Mouse (Mus musculus): ENCODE measurements around the gene Naa16. TPM values are rescaled to one million over a fixed set of nuclear protein-coding genes. Genes with fewer than 3 reads are reported as not detected.
A peak's percentile ranks its signal among the peaks of the same experiment; 100 is the strongest.

Gene Naa16
- total and polyA plus RNA-seq, 2 experiments, result 2.0 to 3.9 TPM

DNA sequence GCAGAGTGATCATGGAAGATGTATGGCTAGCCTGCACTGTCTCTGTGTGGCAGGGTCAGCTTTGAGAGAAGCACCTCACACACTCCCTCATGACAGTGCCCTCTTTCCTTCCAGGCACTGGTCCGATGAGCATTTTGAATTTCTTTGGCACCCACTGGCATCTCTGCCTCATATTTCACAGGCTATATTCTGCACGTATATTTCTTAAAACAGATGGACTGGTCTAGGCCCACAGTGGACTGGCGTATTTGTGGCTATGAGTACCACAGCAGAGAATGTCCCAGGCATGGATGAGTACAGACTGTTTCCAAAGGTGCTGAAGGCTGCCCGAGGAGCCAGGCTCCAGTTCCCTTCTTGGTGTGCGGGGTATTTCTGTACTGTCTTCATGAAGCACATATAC lies 68.7 kb downstream of the Naa16 start:
- Histone ChIP-seq H3K79me2 (ENCODE audit: control insufficient read depth, insufficient read depth, low read length) (no peaks in the 10 kb centered on the region), H3K27me3 (ENCODE audit: control insufficient read depth, insufficient read depth, low read length) (no peaks in the 10 kb centered on the region), H3K4me1 (ENCODE audit: control insufficient read depth, insufficient read depth, low read length) (no peaks in the 10 kb centered on the region), H3K9ac (ENCODE audit: low read depth, low read length) (no peak overlapping the region), H3K4me3 (ENCODE audit: insufficient read depth, low read depth, low read length) (no peak overlapping the region), H3K36me3 (ENCODE audit: control insufficient read depth, insufficient read depth, low read length) (no peaks in the 10 kb centered on the region), H3K27ac (replicated peaks; ENCODE audit: insufficient read depth, low read depth, low read length) (no peak overlapping the region)
- TF ChIP-seq CTCF (IDR thresholded peaks at IDR 0.05; ENCODE audit: low read depth, low read length) (no peak), POLR2A (IDR thresholded peaks at IDR 0.05; ENCODE audit: extremely low read depth, insufficient read depth, low read length) (no peak)
- DNase-seq (ENCODE audit: extremely low read depth, low read depth, low spot score), result no peak
- WGBS, result 85% methylated on average over 5 of the region's 5 CpGs

DNA sequence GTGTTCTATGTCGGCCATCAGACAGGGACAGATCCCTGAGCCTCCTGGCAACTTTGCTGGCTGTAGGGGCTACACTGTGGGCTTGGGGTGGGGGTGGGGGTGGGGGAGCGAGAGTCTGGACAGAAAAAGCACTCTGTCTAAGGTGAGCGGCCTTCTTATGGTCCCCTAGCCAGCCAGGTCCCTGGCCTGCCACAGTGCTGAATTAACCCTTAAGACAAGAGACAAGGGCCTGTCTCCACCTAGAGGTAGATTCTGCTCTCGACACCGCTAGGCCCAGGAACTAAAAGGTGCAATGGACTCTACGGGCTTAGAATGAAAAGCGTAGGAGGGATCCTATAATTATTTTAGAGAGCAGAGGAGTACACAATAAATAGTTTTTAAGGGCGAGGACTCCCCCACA lies 69.4 kb downstream of the Naa16 start:
- Histone ChIP-seq H3K9ac (ENCODE audit: low read depth, low read length) (no peak overlapping the region), H3K36me3 (ENCODE audit: control insufficient read depth, insufficient read depth, low read length) (no peaks in the 10 kb centered on the region), H3K4me1 (ENCODE audit: control insufficient read depth, insufficient read depth, low read length) (no peaks in the 10 kb centered on the region), H3K27ac (replicated peaks; ENCODE audit: insufficient read depth, low read depth, low read length) (no peak overlapping the region), H3K4me3 (ENCODE audit: insufficient read depth, low read depth, low read length) (no peak overlapping the region), H3K27me3 (ENCODE audit: control insufficient read depth, insufficient read depth, low read length) (no peaks in the 10 kb centered on the region), H3K79me2 (ENCODE audit: control insufficient read depth, insufficient read depth, low read length) (no peaks in the 10 kb centered on the region)
- no peak for DNase-seq (ENCODE audit: extremely low read depth, low read depth, low spot score)
- TF ChIP-seq CTCF (IDR thresholded peaks at IDR 0.05; ENCODE audit: low read depth, low read length), result peak; percentile 21; the same call in 1 of the 2 replicates
- no peak for TF ChIP-seq POLR2A (IDR thresholded peaks at IDR 0.05; ENCODE audit: extremely low read depth, insufficient read depth, low read length)
- 50% methylated on average over 8 of the region's 8 CpGs for WGBS

DNA sequence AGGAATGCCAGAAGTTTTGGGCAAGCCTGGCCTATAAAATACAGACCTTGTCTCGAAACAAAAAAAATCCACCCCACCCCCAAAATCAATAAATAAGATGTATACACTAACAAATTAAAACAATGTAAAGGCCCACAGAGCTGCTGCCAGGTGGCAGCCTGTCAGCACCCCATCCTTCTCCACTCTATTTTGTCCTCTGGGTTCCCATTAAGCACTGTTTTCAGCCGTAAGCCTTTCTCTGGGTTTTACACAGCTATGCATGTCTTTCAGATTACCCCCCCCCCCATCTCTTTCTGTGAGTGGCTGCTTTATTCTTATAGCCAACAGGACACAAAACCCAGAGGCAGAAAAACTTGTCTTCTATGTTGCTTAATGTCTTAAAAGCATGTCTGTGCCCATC lies 73.0 kb downstream of the Naa16 start:
- Histone ChIP-seq H3K27me3 (ENCODE audit: control insufficient read depth, insufficient read depth, low read length) (no peaks in the 10 kb centered on the region), H3K4me3 (ENCODE audit: insufficient read depth, low read depth, low read length) (no peak overlapping the region), H3K79me2 (ENCODE audit: control insufficient read depth, insufficient read depth, low read length) (no peaks in the 10 kb centered on the region), H3K36me3 (ENCODE audit: control insufficient read depth, insufficient read depth, low read length) (no peaks in the 10 kb centered on the region), H3K4me1 (ENCODE audit: control insufficient read depth, insufficient read depth, low read length) (no peaks in the 10 kb centered on the region), H3K27ac (replicated peaks; ENCODE audit: insufficient read depth, low read depth, low read length) (no peak overlapping the region), H3K9ac (ENCODE audit: low read depth, low read length) (no peak overlapping the region)
- DNase-seq (ENCODE audit: extremely low read depth, low read depth, low spot score), result no peak
- WGBS, result 93% methylated on average over 2 of the region's 2 CpGs
- TF ChIP-seq CTCF (IDR thresholded peaks at IDR 0.05; ENCODE audit: low read depth, low read length), result no peak
- no peak for TF ChIP-seq POLR2A (IDR thresholded peaks at IDR 0.05; ENCODE audit: extremely low read depth, insufficient read depth, low read length)

DNA sequence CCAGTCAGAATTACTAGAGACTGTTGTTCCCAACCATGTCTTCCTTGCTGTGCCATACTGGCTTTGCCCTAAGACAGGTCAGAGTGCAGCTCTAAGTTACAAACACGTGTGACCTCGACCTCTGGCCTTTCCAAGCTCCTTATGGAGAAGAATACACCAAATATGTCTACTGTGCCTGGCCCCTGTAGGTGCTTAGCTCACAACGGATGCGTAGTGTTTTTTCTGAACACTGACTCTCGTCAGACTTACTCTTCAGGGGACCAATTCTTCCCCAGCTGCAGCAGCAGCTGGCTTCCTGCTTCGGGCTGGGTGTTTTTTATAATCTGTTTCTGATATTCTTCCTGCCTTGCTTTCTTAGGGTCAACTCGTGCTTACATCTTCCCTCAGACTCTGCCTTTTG lies 74.7 kb downstream of the Naa16 start:
- no peaks in the 10 kb centered on the region for H3K27me3 ChIP-seq (ENCODE audit: control insufficient read depth, insufficient read depth, low read length)
- no peak overlapping the region for H3K27ac ChIP-seq (replicated peaks; ENCODE audit: insufficient read depth, low read depth, low read length)
- no peaks in the 10 kb centered on the region for H3K4me1 ChIP-seq (ENCODE audit: control insufficient read depth, insufficient read depth, low read length)
- H3K36me3 ChIP-seq (ENCODE audit: control insufficient read depth, insufficient read depth, low read length), result no peaks in the 10 kb centered on the region
- WGBS, result 67% methylated on average over 7 of the region's 7 CpGs
- TF ChIP-seq POLR2A (IDR thresholded peaks at IDR 0.05; ENCODE audit: extremely low read depth, insufficient read depth, low read length), result no peak
- TF ChIP-seq CTCF (IDR thresholded peaks at IDR 0.05; ENCODE audit: low read depth, low read length), result no peak
- no peak for DNase-seq (ENCODE audit: extremely low read depth, low read depth, low spot score)
- no peak overlapping the region for H3K4me3 ChIP-seq (ENCODE audit: insufficient read depth, low read depth, low read length)
- no peak overlapping the region for H3K9ac ChIP-seq (ENCODE audit: low read depth, low read length)
- no peaks in the 10 kb centered on the region for H3K79me2 ChIP-seq (ENCODE audit: control insufficient read depth, insufficient read depth, low read length)

DNA sequence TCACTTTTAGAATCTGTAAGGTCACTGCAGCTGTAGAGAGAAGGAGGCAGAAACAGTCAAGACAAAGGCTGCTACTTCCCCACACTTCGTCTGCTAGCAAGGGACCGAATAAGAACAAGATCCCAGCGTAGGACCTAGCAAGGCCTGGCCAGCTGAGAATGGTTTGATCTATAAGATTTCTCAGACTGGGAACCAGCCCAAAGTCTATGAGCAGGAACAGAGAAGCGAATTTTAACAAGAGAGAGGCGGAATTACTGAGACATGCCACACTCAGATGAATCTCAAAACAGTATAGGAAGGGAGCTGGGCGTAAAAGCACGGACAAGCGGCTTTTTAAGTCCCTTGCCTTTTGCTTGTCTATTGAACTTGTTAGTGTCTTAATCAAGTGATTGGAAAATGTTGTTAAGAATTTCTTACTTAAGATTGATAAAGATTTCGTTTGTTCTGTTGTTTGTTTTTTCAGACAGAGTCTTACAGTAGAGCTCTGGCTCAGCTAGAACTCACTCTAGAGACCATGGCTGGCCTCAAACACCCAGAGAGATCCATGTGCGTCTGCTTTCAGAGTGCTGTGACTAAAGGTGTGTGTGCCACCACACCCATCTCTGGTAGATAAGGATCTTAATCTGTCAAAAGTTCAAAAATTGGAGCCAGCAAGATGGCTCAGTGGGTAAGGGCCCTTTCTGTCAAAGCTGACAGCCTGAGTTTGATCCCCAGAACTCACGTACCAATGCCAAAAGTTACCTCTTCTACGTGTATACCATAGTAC lies 76.2 kb downstream of the Naa16 start:
- DNase-seq (ENCODE audit: extremely low read depth, low read depth, low spot score), result no peak
- 89% methylated on average over 12 of the region's 12 CpGs for WGBS
- Histone ChIP-seq H3K27ac (replicated peaks; ENCODE audit: insufficient read depth, low read depth, low read length) (no peak overlapping the region), H3K36me3 (ENCODE audit: control insufficient read depth, insufficient read depth, low read length) (no peaks in the 10 kb centered on the region), H3K27me3 (ENCODE audit: control insufficient read depth, insufficient read depth, low read length) (no peaks in the 10 kb centered on the region), H3K79me2 (ENCODE audit: control insufficient read depth, insufficient read depth, low read length) (no peaks in the 10 kb centered on the region), H3K4me1 (ENCODE audit: control insufficient read depth, insufficient read depth, low read length) (no peaks in the 10 kb centered on the region), H3K9ac (ENCODE audit: low read depth, low read length) (no peak overlapping the region), H3K4me3 (ENCODE audit: insufficient read depth, low read depth, low read length) (no peak overlapping the region)
- TF ChIP-seq POLR2A (IDR thresholded peaks at IDR 0.05; ENCODE audit: extremely low read depth, insufficient read depth, low read length) (no peak), CTCF (IDR thresholded peaks at IDR 0.05; ENCODE audit: low read depth, low read length) (no peak)

DNA sequence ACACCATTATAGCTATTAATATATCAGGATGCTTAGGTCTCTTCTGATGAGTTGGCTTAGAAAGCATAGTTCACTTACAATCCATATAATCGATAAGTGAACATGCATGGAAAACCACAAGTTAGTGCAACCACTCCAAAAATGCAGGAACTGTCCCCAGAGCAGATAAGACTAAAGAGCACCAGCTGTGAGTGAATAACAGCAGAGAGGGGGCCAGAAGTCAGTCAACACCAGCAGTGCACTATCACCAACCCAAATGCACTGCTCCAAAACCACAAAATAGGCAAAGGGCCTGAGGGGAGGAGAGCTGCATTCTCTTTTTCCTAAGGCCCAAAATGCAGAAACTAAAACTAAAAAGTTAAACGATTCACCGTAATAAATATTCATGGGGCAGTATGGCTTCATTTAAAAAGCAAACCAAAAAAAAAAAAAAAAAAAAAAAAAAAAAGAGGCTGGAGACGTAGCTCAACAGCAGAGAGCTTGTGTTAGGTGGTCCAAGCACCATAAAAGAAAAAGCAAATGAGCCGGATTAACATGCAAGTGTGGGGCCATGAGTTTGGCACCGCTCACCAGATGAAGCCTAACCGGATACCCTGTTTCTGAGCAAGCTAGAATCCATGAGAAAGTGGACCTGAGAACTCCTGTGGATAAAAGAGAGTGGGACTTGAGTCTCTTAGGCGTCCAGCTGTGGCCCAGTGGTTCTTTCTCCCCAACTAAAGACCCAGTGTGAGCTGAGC lies 77.0 kb downstream of the Naa16 start:
- Histone ChIP-seq H3K27me3 (ENCODE audit: control insufficient read depth, insufficient read depth, low read length) (no peaks in the 10 kb centered on the region), H3K27ac (replicated peaks; ENCODE audit: insufficient read depth, low read depth, low read length) (no peak overlapping the region), H3K36me3 (ENCODE audit: control insufficient read depth, insufficient read depth, low read length) (no peaks in the 10 kb centered on the region), H3K4me3 (ENCODE audit: insufficient read depth, low read depth, low read length) (no peak overlapping the region), H3K79me2 (ENCODE audit: control insufficient read depth, insufficient read depth, low read length) (no peaks in the 10 kb centered on the region), H3K9ac (ENCODE audit: low read depth, low read length) (no peak overlapping the region), H3K4me1 (ENCODE audit: control insufficient read depth, insufficient read depth, low read length) (no peaks in the 10 kb centered on the region)
- no peak for DNase-seq (ENCODE audit: extremely low read depth, low read depth, low spot score)
- TF ChIP-seq CTCF (IDR thresholded peaks at IDR 0.05; ENCODE audit: low read depth, low read length) (no peak), POLR2A (IDR thresholded peaks at IDR 0.05; ENCODE audit: extremely low read depth, insufficient read depth, low read length) (no peak)
- 84% methylated on average over 8 of the region's 8 CpGs for WGBS

Measured in liver, adult 2 months (tissue).